Mouse (Mus musculus) C2C12 (cell line): ENCODE measurements around the gene Nqo2. TPM values are rescaled to one million over a fixed set of nuclear protein-coding genes. Genes with fewer than 3 reads are reported as not detected.

Source experiments
- H3K27me3 ChIP-seq: one replicate; pipeline ENCODE4 v1.6.1; 2011; ENCODE audit not compliant: control insufficient read depth, insufficient read depth, insufficient read length
- H3K36me3 ChIP-seq: one replicate; pipeline ENCODE4 v1.6.1; 2011; ENCODE audit not compliant: control insufficient read depth, insufficient read depth
- H3K4me3 ChIP-seq: one replicate; pipeline ENCODE4 v1.5.1; 2011; ENCODE audit warnings: mild to moderate bottlenecking, control low read depth; ENCODE audit not compliant: poor library complexity, insufficient read depth, severe bottlenecking
- H3K79me2 ChIP-seq: one replicate; pipeline ENCODE4 v1.6.1; 2011; ENCODE audit not compliant: control insufficient read depth, insufficient read depth
- H3K79me3 ChIP-seq: one replicate; pipeline ENCODE4 v1.6.1; 2011; ENCODE audit warnings: low read depth, control low read depth
- H3ac ChIP-seq: one replicate; pipeline ENCODE3; 2011; ENCODE audit warnings: low read depth; ENCODE audit not compliant: control insufficient read depth, insufficient read length
- CEBPB ChIP-seq: IDR thresholded peaks from one replicate; pipeline ENCODE4 v1.6.1; 2011; ENCODE audit warnings: low read depth, mild to moderate bottlenecking, control low read depth, moderate library complexity
- CTCF ChIP-seq: IDR thresholded peaks from one replicate; pipeline ENCODE4 v1.5.1; 2011; ENCODE audit not compliant: control insufficient read depth, insufficient read depth, insufficient read length
- FOSL1 ChIP-seq: IDR thresholded peaks from one replicate; pipeline ENCODE4 v1.8.0; 2011; ENCODE audit warnings: mild to moderate bottlenecking, low read length; ENCODE audit not compliant: poor library complexity, insufficient read depth, severe bottlenecking
- MAX ChIP-seq: IDR thresholded peaks from one replicate; pipeline ENCODE4 v1.6.1; 2011; ENCODE audit warnings: mild to moderate bottlenecking, control low read depth
- MYOD1 ChIP-seq: IDR thresholded peaks from one replicate; pipeline ENCODE4 v1.6.1; 2011; ENCODE audit warnings: low read depth; ENCODE audit not compliant: control insufficient read depth, insufficient read length
- MYOG ChIP-seq: IDR thresholded peaks from one replicate; pipeline ENCODE4 v1.6.1; 2011; ENCODE audit not compliant: control insufficient read depth, insufficient read length; ENCODE audit errors: extremely low read depth
- USF1 ChIP-seq: IDR thresholded peaks from one replicate; pipeline ENCODE4 v1.6.1; 2011; ENCODE audit warnings: low read depth, mild to moderate bottlenecking, control low read depth, moderate library complexity
- long read RNA-seq, 2 experiments: library from polyadenylated mRNA; unstranded; transcript quantifications; one replicate each; pipeline ENCODE4 v2.0.0; 2019 to 2020
- polyA plus RNA-seq: library from polyadenylated mRNA; unstranded; fragments of >200 nt; fragmentation: generic; extraction: Trizol; gene quantifications from one replicate; pipeline ENCODE4 v1.2.1, GENCODE M21; 2012; ENCODE audit warnings: missing spikeins

Nqo2 gene
- polyA plus RNA-seq, result 23.1 TPM
- long read RNA-seq, experiment 1, transcript Nqo2-202 (7 exons, 3,842 nt), result major isoform, 23 of 33 reads
- long read RNA-seq, experiment 1, partial matches to known transcripts, result 2 of 33 reads
- long read RNA-seq, experiment 1, other reads (novel, unspliced or antisense), result 3 of 33 reads
- long read RNA-seq, experiment 2, transcript Nqo2-201 (8 exons, 1,063 nt), result minor isoform, 11 of 121 reads
- long read RNA-seq, experiment 2, transcript Nqo2-202 (7 exons, 3,842 nt), result major isoform, 73 of 121 reads
- long read RNA-seq, experiment 2, transcript Nqo2-203 (6 exons, 957 nt), result minor isoform, 5 of 121 reads
- long read RNA-seq, experiment 2, partial matches to known transcripts, result 2 of 121 reads
- long read RNA-seq, experiment 2, other reads (novel, unspliced or antisense), result 29 of 121 reads

DNA sequence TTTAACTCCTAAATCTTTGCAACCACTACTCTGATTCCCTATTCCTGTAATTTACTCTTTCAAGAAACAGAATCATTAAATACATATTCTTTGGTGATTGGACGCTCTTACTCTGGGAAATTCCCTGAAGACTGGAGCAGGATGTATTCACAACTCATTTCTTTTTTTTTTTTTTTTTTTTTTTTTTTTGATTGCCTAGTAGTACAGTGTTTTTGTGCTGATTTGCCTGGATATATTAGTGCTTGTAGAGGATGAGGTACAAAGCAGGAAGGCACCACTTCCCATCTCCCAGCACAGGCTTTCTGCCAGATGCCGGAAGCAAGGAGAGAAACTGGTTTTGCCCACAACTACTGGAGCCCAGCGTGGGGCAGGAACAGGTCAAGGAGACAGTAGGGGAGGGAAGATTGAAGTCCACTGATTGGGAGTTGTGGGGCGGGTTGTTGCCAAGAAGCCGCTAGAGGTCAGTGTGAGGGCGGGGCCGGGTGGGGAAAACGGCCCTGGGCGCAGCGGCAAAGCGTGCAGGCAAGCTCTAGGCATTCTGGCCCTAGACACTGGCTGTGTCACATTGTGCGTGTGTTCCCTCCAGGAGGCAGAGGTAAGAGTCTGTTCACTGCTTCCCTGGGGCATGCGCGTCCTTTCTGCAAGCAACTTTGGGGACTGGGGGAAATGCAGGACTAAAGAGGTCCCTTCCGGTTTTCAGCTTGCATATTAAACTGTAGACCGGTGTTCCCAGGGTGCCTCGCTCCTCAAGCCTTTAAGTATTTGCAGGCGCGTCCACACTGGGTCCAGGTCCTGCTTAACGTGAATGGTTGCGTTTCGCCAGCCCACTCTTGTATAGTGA, at the start of gene Nqo2:
Nqo2 (plus strand) TSS at position 482 of the 841 bp plus-strand sequence.
- H3ac ChIP-seq, result peak within 1 kb of the TSS; percentile 63
- H3K36me3 ChIP-seq, result no peaks in the 10 kb centered on the region
- peaks cover 26% of the 10 kb centered on the region for H3K79me2 ChIP-seq
- no peaks in the 10 kb centered on the region for H3K27me3 ChIP-seq
- TF ChIP-seq CTCF (peak; percentile 3), MAX (peak; percentile 60), USF1 (no peak)
- peak within 1 kb of the TSS; percentile 41 for H3K4me3 ChIP-seq
- H3K79me3 ChIP-seq, result no peaks in the 10 kb centered on the region

DNA sequence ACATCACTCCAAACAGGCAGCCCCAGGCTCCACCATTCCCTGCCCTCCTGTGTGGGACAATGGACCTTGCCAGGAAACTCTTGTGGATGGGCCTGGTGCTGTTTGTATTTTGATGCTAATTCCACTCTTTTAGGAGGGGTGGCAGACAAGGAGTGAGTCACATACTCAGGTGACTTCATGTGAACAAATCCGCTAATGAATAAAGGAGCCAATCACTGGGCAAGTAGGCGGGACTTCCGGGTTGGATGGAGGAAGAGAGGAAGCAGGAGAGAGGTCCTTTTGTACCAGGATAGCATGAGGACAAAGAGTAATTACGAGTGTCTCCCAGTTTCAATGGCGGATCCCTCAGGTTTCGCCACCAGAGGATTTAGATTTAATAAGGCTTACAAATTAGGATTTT, 43.4 kb upstream of the Nqo2 start:
- H3K4me3 ChIP-seq, result no peak overlapping the region
- peaks cover 99% of the 10 kb centered on the region for H3K36me3 ChIP-seq
- H3K79me2 ChIP-seq, result no peaks in the 10 kb centered on the region
- no peaks in the 10 kb centered on the region for H3K27me3 ChIP-seq
- no peaks in the 10 kb centered on the region for H3K79me3 ChIP-seq
- TF ChIP-seq MYOG (no peak), FOSL1 (no peak), CTCF (no peak), MAX (no peak), MYOD1 (no peak), CEBPB (no peak), USF1 (no peak)
- H3ac ChIP-seq, result no peak overlapping the region

DNA sequence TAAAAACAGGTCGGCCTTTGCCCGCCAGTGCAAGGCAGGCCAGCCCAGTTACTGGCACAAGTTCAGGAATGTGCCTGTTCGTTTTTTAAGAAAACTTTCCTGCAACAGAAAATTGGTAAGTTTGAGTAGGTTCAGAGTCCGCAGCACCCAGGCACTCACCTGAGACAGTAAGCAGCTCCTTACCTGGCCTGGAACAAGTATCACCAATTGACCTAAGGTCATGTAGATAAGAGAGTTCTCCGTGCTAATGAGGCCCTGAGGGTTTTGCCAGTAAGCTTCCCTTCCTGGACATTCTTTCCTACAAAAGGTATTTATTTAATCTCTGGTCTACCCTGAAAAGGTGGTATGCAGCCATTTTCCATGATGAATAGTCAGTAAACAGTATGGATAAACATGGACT, 42.8 kb upstream of the Nqo2 start:
- Histone ChIP-seq H3ac (no peak overlapping the region), H3K36me3 (peaks cover 99% of the 10 kb centered on the region), H3K4me3 (no peak overlapping the region), H3K79me2 (no peaks in the 10 kb centered on the region), H3K79me3 (no peaks in the 10 kb centered on the region), H3K27me3 (no peaks in the 10 kb centered on the region)
- no peak for TF ChIP-seq MYOG
- TF ChIP-seq MYOD1, result no peak
- TF ChIP-seq CEBPB, result no peak
- TF ChIP-seq CTCF, result no peak
- TF ChIP-seq MAX, result no peak
- TF ChIP-seq USF1, result no peak

DNA sequence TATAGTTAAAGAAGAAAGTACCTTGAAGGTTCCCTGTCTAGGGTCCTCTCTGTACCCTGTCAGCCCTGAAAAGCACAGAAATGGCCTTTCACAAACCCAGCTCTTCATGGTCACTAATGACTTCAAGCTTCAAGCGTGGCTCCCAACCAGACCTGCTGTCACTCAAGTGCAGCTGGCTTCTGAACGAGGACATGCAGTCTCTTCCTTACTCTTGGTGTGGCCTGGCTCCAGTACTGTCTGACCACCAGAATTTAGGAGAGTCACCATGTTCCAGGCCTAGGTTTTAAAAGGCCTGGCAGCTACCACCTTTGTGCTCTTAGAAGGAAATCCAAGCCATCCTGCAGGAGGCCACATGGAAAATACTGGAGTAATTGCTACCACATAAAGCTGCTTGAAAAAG, 34.2 kb upstream of the Nqo2 start:
- peaks cover 45% of the 10 kb centered on the region for H3K79me2 ChIP-seq
- peaks cover 46% of the 10 kb centered on the region for H3K79me3 ChIP-seq
- H3K27me3 ChIP-seq, result no peaks in the 10 kb centered on the region
- no peak for TF ChIP-seq CTCF
- no peak for TF ChIP-seq USF1
- TF ChIP-seq MAX, result no peak
- no peak for TF ChIP-seq FOSL1
- no peak for TF ChIP-seq MYOG
- no peak for TF ChIP-seq MYOD1
- TF ChIP-seq CEBPB, result no peak
- H3K36me3 ChIP-seq, result peaks cover 70% of the 10 kb centered on the region
- H3ac ChIP-seq, result no peak overlapping the region
- no peak overlapping the region for H3K4me3 ChIP-seq

DNA sequence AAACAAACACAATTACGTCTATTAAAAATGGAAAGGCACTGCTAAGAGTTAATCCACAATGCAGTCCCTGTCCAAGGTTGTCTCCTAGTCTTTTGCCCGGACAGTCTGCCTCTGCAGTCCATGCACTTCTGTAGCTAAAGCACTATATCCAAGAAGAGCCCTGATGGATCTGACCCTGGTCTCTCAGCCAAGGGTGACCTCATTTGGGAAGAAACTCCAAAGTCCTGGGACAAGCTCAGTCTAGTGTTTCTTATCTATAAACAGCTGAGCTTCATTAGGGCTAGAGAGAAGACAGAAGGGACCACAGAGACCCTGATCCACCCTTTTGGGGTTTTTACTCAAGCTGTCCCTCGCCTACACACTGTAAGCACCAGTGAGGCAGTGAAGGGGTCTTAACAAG, 33.6 kb upstream of the Nqo2 start:
- Histone ChIP-seq H3K4me3 (no peak overlapping the region), H3ac (no peak overlapping the region), H3K79me2 (peaks cover 51% of the 10 kb centered on the region), H3K79me3 (peaks cover 48% of the 10 kb centered on the region), H3K27me3 (no peaks in the 10 kb centered on the region), H3K36me3 (peaks cover 64% of the 10 kb centered on the region)
- TF ChIP-seq MYOG, result no peak

DNA sequence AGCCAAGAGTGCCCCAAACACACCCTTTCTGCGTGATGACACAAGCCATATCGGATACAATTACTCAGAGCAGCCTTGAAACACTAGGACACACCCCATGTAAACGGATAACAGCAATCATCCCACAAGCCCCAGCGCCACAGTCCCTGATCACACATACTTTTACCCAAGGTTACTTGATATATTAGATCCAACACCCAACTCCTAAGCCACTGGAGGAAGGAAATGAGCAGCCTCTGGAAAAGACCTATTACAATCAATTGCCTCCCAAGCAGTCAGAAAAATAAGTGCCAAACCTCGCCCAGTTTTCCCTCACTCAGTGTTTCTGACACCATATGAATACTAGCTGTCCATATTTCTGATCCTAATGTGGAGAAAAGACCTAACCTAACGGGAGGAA, 29.7 kb upstream of the Nqo2 start:
- peak overlapping the region; percentile 64 for H3K4me3 ChIP-seq
- no peaks in the 10 kb centered on the region for H3K27me3 ChIP-seq
- peaks cover 51% of the 10 kb centered on the region for H3K79me3 ChIP-seq
- peaks cover 63% of the 10 kb centered on the region for H3K79me2 ChIP-seq
- H3K36me3 ChIP-seq, result peaks cover 27% of the 10 kb centered on the region
- H3ac ChIP-seq, result peak overlapping the region; percentile 0
- no peak for TF ChIP-seq CTCF
- no peak for TF ChIP-seq USF1
- TF ChIP-seq MYOD1, result no peak
- TF ChIP-seq MYOG, result no peak
- no peak for TF ChIP-seq MAX
- no peak for TF ChIP-seq FOSL1
- TF ChIP-seq CEBPB, result no peak
